Mouse (Mus musculus): ENCODE data around the gene Tlr12. TPM values are rescaled to one million over a fixed set of nuclear protein-coding genes. Genes with fewer than 3 reads are reported as not detected.
"Not testable (repeated sequence)": the region's sequence is repeated elsewhere in the genome, so short reads cannot be mapped to it uniquely, and the experiment has no call there.

Tlr12 gene
- total RNA-seq, 2 experiments from 2014 or later: 0.10 TPM; not detected in 1

GRCm38 (mm10) chr4:128621109-128621508 lies 2.7 kb upstream of the Tlr12 start:
- intact Hi-C loops (cut with DNase I): no loop called here
- no peak for DNase-seq (ENCODE audit: low spot score)

DNA sequence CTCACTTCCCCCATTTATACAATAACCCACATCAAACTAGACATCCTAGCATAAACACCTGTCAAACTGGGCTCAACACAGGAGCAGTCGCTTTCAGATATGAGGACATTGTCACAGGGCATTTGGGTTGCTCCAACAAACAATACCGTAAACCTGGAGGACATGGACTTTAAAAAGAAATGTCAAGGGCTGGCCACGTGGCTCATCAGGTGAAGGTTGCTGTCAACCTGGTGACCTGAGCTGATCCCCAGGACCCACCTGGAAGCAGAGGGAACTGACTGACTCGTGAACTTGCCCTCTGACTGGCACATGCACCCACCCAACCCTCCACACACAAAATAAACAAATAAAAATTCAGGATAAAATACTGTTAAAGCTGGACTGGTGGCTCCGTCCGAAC lies 2.2 kb upstream of the Tlr12 start:
- no peak for DNase-seq (ENCODE audit: low spot score)
- intact Hi-C loops (cut with DNase I): no loop called here

DNA sequence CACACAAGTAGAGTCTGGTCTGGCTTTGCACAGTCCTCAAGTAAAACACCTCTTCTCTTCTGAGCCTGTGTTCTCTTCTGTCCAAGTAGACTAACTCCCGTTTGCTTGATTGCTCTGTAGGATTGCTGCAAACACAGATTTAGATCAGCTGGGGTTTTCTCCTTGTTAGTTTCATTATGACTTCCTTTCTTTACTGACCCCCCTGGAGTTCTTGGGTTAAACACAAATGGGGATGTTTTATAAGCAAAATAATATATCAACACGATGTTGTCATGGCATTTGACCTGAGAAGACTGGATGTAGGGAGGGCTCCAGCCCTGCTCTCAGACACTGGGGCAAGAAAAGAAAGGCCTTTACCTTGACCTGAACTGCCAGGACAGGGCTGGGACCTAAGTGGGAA lies 544 bp upstream of the Tlr12 start:
- DNase-seq (ENCODE audit: low spot score): no peak
- intact Hi-C loops (cut with DNase I): loop anchor here (5.0 kb wide), 1 partner anchor 158 kb away; no protein-coding TSS in a partner anchor

DNA sequence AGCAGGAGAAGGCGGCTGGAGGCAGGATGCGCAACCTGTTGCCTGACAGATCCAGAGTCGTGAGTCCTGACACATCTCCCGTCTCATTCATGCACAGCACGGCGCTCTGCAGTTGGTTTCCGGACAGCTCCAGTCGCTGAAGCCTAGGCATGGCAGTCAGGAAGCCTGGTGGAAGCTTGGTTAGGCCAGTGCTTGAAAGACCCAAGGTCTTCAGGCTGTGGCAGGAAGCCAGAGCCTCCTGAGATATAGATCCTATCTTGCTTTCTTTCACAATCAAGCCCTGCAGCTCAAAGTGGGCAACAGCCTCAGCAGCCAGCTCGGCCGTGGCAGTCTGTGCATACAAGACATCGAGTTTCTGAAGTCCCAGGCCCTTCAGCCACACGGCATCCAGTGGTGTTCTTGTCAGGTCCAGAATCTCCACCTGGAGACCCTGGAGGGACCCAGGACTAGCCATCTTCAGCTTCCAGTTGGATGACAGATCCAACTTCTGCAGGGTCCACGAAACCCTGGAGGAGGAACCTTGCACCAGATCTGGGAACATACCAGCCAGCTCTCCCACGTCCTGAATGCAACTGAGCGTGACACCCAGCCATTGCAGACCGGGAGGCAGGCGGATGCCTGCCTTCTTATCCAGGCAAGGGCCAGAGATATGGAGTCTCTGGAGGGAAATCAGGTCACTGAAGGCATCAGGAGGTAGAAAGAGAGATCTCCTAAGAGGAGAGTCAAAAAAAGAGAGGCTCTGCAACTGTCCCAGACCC lies 877 bp downstream of the Tlr12 start:
- no peak for DNase-seq (ENCODE audit: low spot score)

DNA sequence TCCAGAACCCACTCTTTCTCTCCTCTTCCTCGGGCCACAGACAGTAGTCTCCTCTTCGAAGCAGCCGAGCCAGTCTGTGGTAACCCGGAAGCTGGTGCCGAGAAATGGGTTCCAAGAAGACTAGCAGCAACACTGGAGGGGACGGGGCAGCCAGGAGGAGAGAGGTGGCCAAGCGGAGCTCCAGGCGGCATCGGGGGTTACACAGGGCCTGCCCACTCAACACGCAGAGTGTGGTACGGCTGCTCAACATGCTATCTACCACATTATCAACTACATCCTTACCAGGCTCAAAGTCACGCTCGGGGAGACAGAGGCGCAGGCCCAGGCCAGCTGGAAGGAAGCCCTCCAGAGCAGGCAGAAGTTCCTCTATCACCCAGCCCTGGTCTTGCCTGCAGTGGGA lies 2.7 kb downstream of the Tlr12 start:
- no peak for DNase-seq (ENCODE audit: low spot score)

More for the DNA sequence above, 877 bp downstream of the Tlr12 start:
- intact Hi-C loops (cut with DNase I): loop anchor here (5.0 kb wide), 1 partner anchor 160 kb away; no protein-coding TSS in a partner anchor

GRCm38 (mm10) chr4:128613326-128613725 lies 5.1 kb downstream of the Tlr12 start:
- DNase-seq (ENCODE audit: low spot score): no peak
- intact Hi-C loops (cut with DNase I): loop anchor here (5.0 kb wide), 2 partner anchors 94 to 244 kb away; no protein-coding TSS in a partner anchor

More for the DNA sequence above, 2.7 kb downstream of the Tlr12 start:
- intact Hi-C loops (cut with DNase I): loop anchor here (5.0 kb wide), 1 partner anchor 162 kb away; no protein-coding TSS in a partner anchor

GRCm38 (mm10) chr4:128611726-128612125 lies 6.7 kb downstream of the Tlr12 start:
- intact Hi-C loops (cut with DNase I): loop anchor here (5.0 kb wide), 2 partner anchors 96 to 246 kb away; no protein-coding TSS in a partner anchor
- not testable (repeated sequence) for DNase-seq (ENCODE audit: low spot score)

DNA sequence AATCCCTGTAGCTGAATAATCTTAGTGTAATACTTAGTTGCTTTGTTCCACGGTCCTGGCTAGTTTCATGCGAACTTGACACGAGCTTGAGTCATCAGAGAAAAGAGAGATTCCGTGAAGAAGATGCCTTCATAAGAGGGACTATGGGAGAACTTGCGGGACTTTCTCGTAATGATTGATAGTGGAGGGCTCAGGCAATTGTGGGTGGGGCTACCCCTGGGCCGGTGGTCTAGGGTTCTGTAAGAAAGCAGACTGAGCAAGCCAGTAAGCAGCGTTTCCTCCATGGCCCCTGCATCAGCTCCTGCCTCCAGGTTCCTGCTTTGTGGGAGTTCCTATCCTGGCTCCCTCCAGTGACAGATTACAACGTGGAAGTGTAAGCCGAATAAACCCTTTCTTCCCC lies 7.7 kb downstream of the Tlr12 start:
- no peak for DNase-seq (ENCODE audit: low spot score)
- intact Hi-C loops (cut with DNase I): loop anchor here (5.0 kb wide), 2 partner anchors 97 to 247 kb away; no protein-coding TSS in a partner anchor

DNA sequence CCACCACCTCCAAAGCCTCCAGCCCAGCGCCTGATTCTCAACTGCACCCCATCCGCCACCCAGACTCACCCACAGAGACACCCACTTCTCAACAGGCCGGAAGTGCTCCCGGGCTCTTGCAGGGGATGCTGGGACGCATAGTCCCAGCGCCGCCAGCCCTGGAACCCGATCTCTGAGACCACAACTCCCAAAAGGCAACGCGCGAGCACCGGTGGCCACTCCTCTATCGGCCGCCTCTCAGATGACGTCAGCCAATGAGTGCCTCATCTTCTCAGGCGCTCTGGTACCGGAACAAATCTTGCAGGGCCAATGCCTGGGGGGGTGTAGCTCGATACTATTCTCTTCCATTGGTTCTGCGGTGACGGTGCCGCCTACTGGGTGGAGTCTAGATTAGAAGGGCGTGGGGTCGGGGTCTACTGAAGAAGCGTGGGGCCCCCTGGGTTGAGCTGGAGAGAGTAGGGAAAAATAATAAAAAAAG lies 8.5 kb downstream of the Tlr12 start, which contains the start of gene Zscan20:
TSS of gene Zscan20 (minus strand) at position 174 of the 478 bp plus-strand sequence.
- peak; percentile 95 for DNase-seq (ENCODE audit: low spot score)
- intact Hi-C loops (cut with DNase I): loop anchor here (5.0 kb wide), 2 partner anchors 97 to 247 kb away; no protein-coding TSS in a partner anchor

- no peak for DNase-seq (ENCODE audit: low spot score)
- intact Hi-C loops (cut with DNase I): no loop called here
Measured at GRCm38 (mm10) chr4:128609276-128609924, 9.0 kb downstream of the Tlr12 start.

GRCm38 (mm10) chr4:128607661-128608060 lies 10.8 kb downstream of the Tlr12 start:
- DNase-seq (ENCODE audit: low spot score): no peak
- intact Hi-C loops (cut with DNase I): no loop called here

- intact Hi-C loops (cut with DNase I): no loop called here
- no peak for DNase-seq (ENCODE audit: low spot score)
Measured at GRCm38 (mm10) chr4:128606586-128606985, 11.8 kb downstream of the Tlr12 start.

- DNase-seq (ENCODE audit: low spot score): no peak
- intact Hi-C loops (cut with DNase I): no loop called here
Measured at GRCm38 (mm10) chr4:128597801-128598560, 20.4 kb downstream of the Tlr12 start.

DNA sequence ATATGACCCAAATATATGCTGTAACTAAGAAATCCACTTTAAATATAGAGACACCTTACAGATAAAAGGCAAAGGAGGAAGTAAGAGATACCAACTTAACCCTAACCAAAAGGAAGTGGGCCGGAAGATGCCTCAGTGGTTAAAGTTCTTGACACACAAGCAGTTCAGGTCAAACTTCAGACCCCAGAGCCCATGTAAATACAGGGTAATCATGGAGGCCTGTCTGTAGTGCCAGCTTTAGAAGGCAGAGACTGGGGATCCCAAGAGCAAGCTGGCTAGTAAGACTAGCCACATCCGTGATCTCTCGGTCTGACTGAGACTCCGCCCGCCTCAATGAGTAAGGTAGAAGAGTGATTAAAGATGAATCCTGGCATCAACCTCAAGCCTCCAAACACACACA lies 24.4 kb downstream of the Tlr12 start:
- DNase-seq (ENCODE audit: low spot score): no peak
- intact Hi-C loops (cut with DNase I): no loop called here

DNA sequence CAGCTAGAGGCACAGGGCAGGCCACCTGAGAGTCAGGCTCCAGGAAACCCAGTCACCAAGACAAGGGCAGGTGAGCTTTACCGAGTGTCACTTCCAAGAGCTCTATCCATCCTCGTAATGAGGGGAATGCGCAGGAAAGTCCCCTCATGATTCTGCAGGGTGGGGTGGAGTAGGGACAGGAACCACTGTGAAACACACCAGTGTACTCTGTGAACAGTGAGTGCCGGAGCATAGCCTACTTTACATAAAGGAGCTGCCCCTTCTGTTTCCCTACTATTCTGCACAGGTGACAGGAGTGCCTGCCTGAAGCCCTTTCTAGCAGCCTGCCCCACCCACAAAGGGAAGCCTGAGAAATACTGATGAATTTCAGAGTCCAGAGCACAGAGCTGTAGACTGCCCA lies 25.1 kb downstream of the Tlr12 start:
- no peak for DNase-seq (ENCODE audit: low spot score)
- intact Hi-C loops (cut with DNase I): no loop called here

DNA sequence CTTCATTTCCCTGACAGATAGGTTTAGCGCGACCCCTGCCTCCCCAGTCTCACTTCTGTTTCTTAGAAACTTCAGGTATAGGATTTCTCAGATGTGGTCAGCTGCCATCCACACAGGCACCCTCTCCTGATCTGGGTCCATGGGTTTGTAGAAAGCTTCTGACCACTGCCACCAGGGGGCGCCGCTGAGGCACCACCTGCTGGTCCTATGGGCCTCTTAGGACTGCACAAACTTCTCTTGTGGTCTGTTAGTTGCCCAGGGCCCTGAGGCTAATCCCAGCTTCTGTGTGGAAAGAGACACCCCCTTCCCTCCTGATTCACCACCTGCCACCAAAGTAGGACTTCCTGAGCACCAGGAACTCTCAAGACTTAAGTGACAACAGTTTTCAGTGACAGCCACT lies 39.2 kb downstream of the Tlr12 start:
- no peak for DNase-seq (ENCODE audit: low spot score)
- intact Hi-C loops (cut with DNase I): no loop called here

DNA sequence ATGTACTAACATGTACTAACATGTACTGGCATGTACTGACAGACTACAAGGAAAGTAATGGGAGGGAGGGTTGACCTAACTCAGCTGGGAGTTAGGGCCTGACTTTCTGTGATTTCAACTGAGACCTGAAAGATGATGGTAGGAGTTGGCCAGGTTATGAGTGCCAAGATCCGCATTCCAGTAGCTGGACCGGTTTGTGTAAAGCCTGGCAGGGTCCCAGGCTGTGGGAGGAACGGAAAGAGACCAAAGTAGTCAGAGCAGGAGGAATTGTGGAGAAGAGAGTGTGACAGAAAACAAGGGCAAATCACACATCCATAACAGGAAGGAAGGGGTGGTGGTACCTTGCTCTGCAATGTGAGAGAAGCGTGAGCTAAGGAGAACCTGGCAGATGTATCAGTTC lies 42.6 kb downstream of the Tlr12 start:
- no peak for DNase-seq (ENCODE audit: low spot score)
- intact Hi-C loops (cut with DNase I): no loop called here
